Mouse (Mus musculus) layer of hippocampus, postnatal 14 days (tissue): ENCODE measurements around the gene Zfp280b. TPM values are rescaled to one million over a fixed set of nuclear protein-coding genes. Genes with fewer than 3 reads are reported as not detected.

Experiments
- DNase-seq, 2 experiments: peaks; one replicate each; pipeline ENCODE4 v3.0.0; 2021 to 2022; ENCODE audit warnings: low spot score in 2 of 2, mixed read lengths in 1 of 2
- long read RNA-seq, 2 experiments: library from polyadenylated mRNA; stranded (forward); transcript quantifications; one replicate each; pipeline ENCODE4 v2.0.0; 2021
- total RNA-seq, 2 experiments: library from RNA; stranded (reverse); gene quantifications; 2 replicates each; pipeline ENCODE4 v1.2.3; 2021

Gene Zfp280b
- total RNA-seq, result 10 to 100 TPM; 12.8 to 13.5 TPM
- long read RNA-seq, experiment 1, full-length matches to known transcripts, result 4 of 7 reads
- long read RNA-seq, experiment 1, partial matches to known transcripts, result 0 of 7 reads
- long read RNA-seq, experiment 1, other reads (novel, unspliced or antisense), result 3 of 7 reads
- long read RNA-seq, experiment 2, full-length matches to known transcripts, result 5 of 9 reads
- long read RNA-seq, experiment 2, partial matches to known transcripts, result 0 of 9 reads
- long read RNA-seq, experiment 2, other reads (novel, unspliced or antisense), result 4 of 9 reads

GRCm38 (mm10) chr10:76032402-76033118 lies at the start of gene Zfp280b:
Gene Zfp280b, plus strand, starts transcription at chr10:76032650.
- DNase-seq, result peak; percentile 94 to 96

- no peak for DNase-seq
Measured at GRCm38 (mm10) chr10:75990430-75991042, 41.9 kb upstream of the Zfp280b start.

- no peak for DNase-seq
Measured at GRCm38 (mm10) chr10:75993616-75994240, 38.7 kb upstream of the Zfp280b start.

- DNase-seq, result peak; percentile 9 to 30
Measured at GRCm38 (mm10) chr10:75994531-75995210, 37.8 kb upstream of the Zfp280b start.

- no peak for DNase-seq
Measured at GRCm38 (mm10) chr10:75995463-75995862, 37.0 kb upstream of the Zfp280b start.

- DNase-seq, result no peak
Measured at GRCm38 (mm10) chr10:75996315-75996714, 36.1 kb upstream of the Zfp280b start.

GRCm38 (mm10) chr10:76001160-76001559 lies 31.3 kb upstream of the Zfp280b start:
- no peak for DNase-seq

- no peak for DNase-seq
Measured at GRCm38 (mm10) chr10:76002101-76002521, 30.3 kb upstream of the Zfp280b start.

- DNase-seq, result no peak
Measured at GRCm38 (mm10) chr10:76002615-76003014, 29.8 kb upstream of the Zfp280b start.

- DNase-seq, result no peak
Measured at GRCm38 (mm10) chr10:76003221-76003620, 29.2 kb upstream of the Zfp280b start.

GRCm38 (mm10) chr10:76006385-76006784 lies 26.1 kb upstream of the Zfp280b start:
- DNase-seq, result no peak

GRCm38 (mm10) chr10:76009812-76010211 lies 22.6 kb upstream of the Zfp280b start:
- DNase-seq, result no peak

GRCm38 (mm10) chr10:76012922-76013321 lies 19.5 kb upstream of the Zfp280b start:
- DNase-seq, result no peak

- no peak for DNase-seq
Measured at GRCm38 (mm10) chr10:76016886-76017285, 15.6 kb upstream of the Zfp280b start.

GRCm38 (mm10) chr10:76021728-76022127 lies 10.7 kb upstream of the Zfp280b start:
- no peak for DNase-seq

- no peak for DNase-seq
Measured at GRCm38 (mm10) chr10:76023921-76024320, 8.5 kb upstream of the Zfp280b start.

GRCm38 (mm10) chr10:76025470-76026190 lies 6.8 kb upstream of the Zfp280b start:
- no peak for DNase-seq

GRCm38 (mm10) chr10:76027127-76028015 lies 5.1 kb upstream of the Zfp280b start:
- DNase-seq, result no peak

GRCm38 (mm10) chr10:76028016-76028366 lies 4.5 kb upstream of the Zfp280b start:
- DNase-seq, result no peak

- DNase-seq, result no peak
Measured at GRCm38 (mm10) chr10:76028396-76028795, 4.1 kb upstream of the Zfp280b start.
